Mouse (Mus musculus): Measurements from ENCODE around the gene Gm3233. TPM values are rescaled to one million over a fixed set of nuclear protein-coding genes. Genes with fewer than 3 reads are reported as not detected.
A peak's percentile ranks its signal among the peaks of the same experiment; 100 is the strongest.
"Not testable (repeated sequence)": the region's sequence is repeated elsewhere in the genome, so short reads cannot be mapped to it uniquely, and the experiment has no call there.

Gene Gm3233
- total and polyA plus RNA-seq, 3 experiments = 0.33 TPM; not detected in 2

- Histone ChIP-seq H3K9me3 (replicated peaks) (no peaks in the 10 kb centered on the region), H3K36me3 (replicated peaks) (no peaks in the 10 kb centered on the region), H3K4me1 (ENCODE audit: insufficient read depth, low read depth, low read length) (no peaks in the 10 kb centered on the region), H3K27me3 (ENCODE audit: insufficient read depth, low read length) (peaks cover 6% of the 10 kb centered on the region; the same call in 1 of the 2 replicates), H3K4me3 (ENCODE audit: low read depth, low read length) (no peak overlapping the region)
- ATAC-seq (ENCODE audit: extremely low read depth, insufficient number of reproducible peaks, low FRiP score, poor library complexity, severe bottlenecking) (no peak), DNase-seq (ENCODE audit: low spot score) (no peak)
- TF ChIP-seq TAL1 (conservative IDR thresholded peaks at IDR 0.05; ENCODE audit: low read depth, low read length) (no peak), GATA1 (IDR thresholded peaks at IDR 0.05; ENCODE audit: borderline replicate concordance, low read length) (no peak), POLR2AphosphoS5 (IDR thresholded peaks at IDR 0.05; ENCODE audit: insufficient replicate concordance, low read depth, low read length) (no peak), CTCF (IDR thresholded peaks at IDR 0.05; ENCODE audit: low read depth, low read length) (peak; percentile 67), GATA2 (IDR thresholded peaks at IDR 0.05; ENCODE audit: borderline replicate concordance, low read depth, low read length) (no peak)
These were observed 30.2 kb downstream of the Gm3233 start for GRCm38 (mm10) chr10:77729241-77729640.

- no peak overlapping the region for H3K4me3 ChIP-seq (ENCODE audit: low read depth, low read length)
- H3K9me3 ChIP-seq (replicated peaks) = no peaks in the 10 kb centered on the region
- no peaks in the 10 kb centered on the region for H3K4me1 ChIP-seq (ENCODE audit: insufficient read depth, low read depth, low read length)
- H3K27me3 ChIP-seq (ENCODE audit: insufficient read depth, low read length) = peaks cover 6% of the 10 kb centered on the region; the same call in 1 of the 2 replicates
- DNase-seq (ENCODE audit: low spot score) (no peak), ATAC-seq (ENCODE audit: extremely low read depth, insufficient number of reproducible peaks, low FRiP score, poor library complexity, severe bottlenecking) (no peak)
- no peaks in the 10 kb centered on the region for H3K36me3 ChIP-seq (replicated peaks)
- TF ChIP-seq GATA2 (IDR thresholded peaks at IDR 0.05; ENCODE audit: borderline replicate concordance, low read depth, low read length) = no peak
- no peak for TF ChIP-seq POLR2AphosphoS5 (IDR thresholded peaks at IDR 0.05; ENCODE audit: insufficient replicate concordance, low read depth, low read length)
- TF ChIP-seq TAL1 (conservative IDR thresholded peaks at IDR 0.05; ENCODE audit: low read depth, low read length) = no peak
- no peak for TF ChIP-seq GATA1 (IDR thresholded peaks at IDR 0.05; ENCODE audit: borderline replicate concordance, low read length)
- no peak for TF ChIP-seq CTCF (IDR thresholded peaks at IDR 0.05; ENCODE audit: low read depth, low read length)
These were observed 31.2 kb downstream of the Gm3233 start for GRCm38 (mm10) chr10:77728280-77728679.

- ATAC-seq (ENCODE audit: extremely low read depth, insufficient number of reproducible peaks, low FRiP score, poor library complexity, severe bottlenecking) (no peak), DNase-seq (ENCODE audit: low spot score) (no peak)
- Histone ChIP-seq H3K36me3 (replicated peaks) (no peaks in the 10 kb centered on the region), H3K27me3 (ENCODE audit: insufficient read depth, low read length) (no peaks in the 10 kb centered on the region), H3K4me3 (ENCODE audit: low read depth, low read length) (no peak within 1 kb of the TSS), H3K9me3 (replicated peaks) (no peaks in the 10 kb centered on the region), H3K4me1 (ENCODE audit: insufficient read depth, low read depth, low read length) (no peaks in the 10 kb centered on the region)
- TF ChIP-seq POLR2AphosphoS5 (IDR thresholded peaks at IDR 0.05; ENCODE audit: insufficient replicate concordance, low read depth, low read length) = no peak
- no peak for TF ChIP-seq CTCF (IDR thresholded peaks at IDR 0.05; ENCODE audit: low read depth, low read length)
- TF ChIP-seq TAL1 (conservative IDR thresholded peaks at IDR 0.05; ENCODE audit: low read depth, low read length) = no peak
- no peak for TF ChIP-seq GATA2 (IDR thresholded peaks at IDR 0.05; ENCODE audit: borderline replicate concordance, low read depth, low read length)
- TF ChIP-seq GATA1 (IDR thresholded peaks at IDR 0.05; ENCODE audit: borderline replicate concordance, low read length) = no peak
These were observed 33.3 kb downstream of the Gm3233 start, which contains the start of gene Gm10100 for GRCm38 (mm10) chr10:77726186-77726585. Gm10100 (plus strand) TSS chr10:77726486.

GRCm38 (mm10) chr10:77724855-77725254, 34.6 kb downstream of the Gm3233 start:
- Histone ChIP-seq H3K36me3 (replicated peaks) (no peaks in the 10 kb centered on the region), H3K27me3 (ENCODE audit: insufficient read depth, low read length) (peaks cover 5% of the 10 kb centered on the region; the same call in 1 of the 2 replicates), H3K9me3 (replicated peaks) (peaks cover 4% of the 10 kb centered on the region), H3K4me3 (ENCODE audit: low read depth, low read length) (no peak overlapping the region), H3K4me1 (ENCODE audit: insufficient read depth, low read depth, low read length) (no peaks in the 10 kb centered on the region)
- DNase-seq (ENCODE audit: low spot score) (no peak), ATAC-seq (ENCODE audit: extremely low read depth, insufficient number of reproducible peaks, low FRiP score, poor library complexity, severe bottlenecking) (no peak)
- TF ChIP-seq GATA1 (IDR thresholded peaks at IDR 0.05; ENCODE audit: borderline replicate concordance, low read length) (no peak), GATA2 (IDR thresholded peaks at IDR 0.05; ENCODE audit: borderline replicate concordance, low read depth, low read length) (no peak), TAL1 (conservative IDR thresholded peaks at IDR 0.05; ENCODE audit: low read depth, low read length) (no peak), CTCF (IDR thresholded peaks at IDR 0.05; ENCODE audit: low read depth, low read length) (no peak), POLR2AphosphoS5 (IDR thresholded peaks at IDR 0.05; ENCODE audit: insufficient replicate concordance, low read depth, low read length) (no peak)

- H3K27me3 ChIP-seq (ENCODE audit: insufficient read depth, low read length) = not testable (repeated sequence)
These were observed 39.2 kb downstream of the Gm3233 start, which contains the start of gene Krtap12-1 for GRCm38 (mm10) chr10:77720299-77720698. Krtap12-1 (plus strand) TSS chr10:77720599.

GRCm38 (mm10) chr10:77715507-77715906, 44.0 kb downstream of the Gm3233 start, which contains the start of gene Gm10142:
Gm10142 (plus strand) TSS chr10:77715807.
- Histone ChIP-seq H3K27me3 (ENCODE audit: insufficient read depth, low read length) (peaks cover 20% of the 10 kb centered on the region), H3K4me3 (ENCODE audit: low read depth, low read length) (no peak within 1 kb of the TSS), H3K4me1 (ENCODE audit: insufficient read depth, low read depth, low read length) (no peaks in the 10 kb centered on the region), H3K36me3 (replicated peaks) (no peaks in the 10 kb centered on the region), H3K9me3 (replicated peaks) (peaks cover 1% of the 10 kb centered on the region)
- ATAC-seq (ENCODE audit: extremely low read depth, insufficient number of reproducible peaks, low FRiP score, poor library complexity, severe bottlenecking) (no peak), DNase-seq (ENCODE audit: low spot score) (no peak)
- TF ChIP-seq GATA2 (IDR thresholded peaks at IDR 0.05; ENCODE audit: borderline replicate concordance, low read depth, low read length) = no peak
- no peak for TF ChIP-seq GATA1 (IDR thresholded peaks at IDR 0.05; ENCODE audit: borderline replicate concordance, low read length)
- no peak for TF ChIP-seq POLR2AphosphoS5 (IDR thresholded peaks at IDR 0.05; ENCODE audit: insufficient replicate concordance, low read depth, low read length)
- TF ChIP-seq CTCF (IDR thresholded peaks at IDR 0.05; ENCODE audit: low read depth, low read length) = no peak

More at GRCm38 (mm10) chr10:77720299-77720698, 39.2 kb downstream of the Gm3233 start, which contains the start of gene Krtap12-1:
- not testable (repeated sequence) for H3K36me3 ChIP-seq (replicated peaks); ATAC-seq (ENCODE audit: extremely low read depth, insufficient number of reproducible peaks, low FRiP score, poor library complexity, severe bottlenecking); H3K9me3 ChIP-seq (replicated peaks); DNase-seq (ENCODE audit: low spot score); H3K4me1 ChIP-seq (ENCODE audit: insufficient read depth, low read depth, low read length); H3K4me3 ChIP-seq (ENCODE audit: low read depth, low read length)

Measured in G1E (cell line).